Comparison of ENCODE assay signal across 34 mouse cellular contexts in the genomic region with DNA sequence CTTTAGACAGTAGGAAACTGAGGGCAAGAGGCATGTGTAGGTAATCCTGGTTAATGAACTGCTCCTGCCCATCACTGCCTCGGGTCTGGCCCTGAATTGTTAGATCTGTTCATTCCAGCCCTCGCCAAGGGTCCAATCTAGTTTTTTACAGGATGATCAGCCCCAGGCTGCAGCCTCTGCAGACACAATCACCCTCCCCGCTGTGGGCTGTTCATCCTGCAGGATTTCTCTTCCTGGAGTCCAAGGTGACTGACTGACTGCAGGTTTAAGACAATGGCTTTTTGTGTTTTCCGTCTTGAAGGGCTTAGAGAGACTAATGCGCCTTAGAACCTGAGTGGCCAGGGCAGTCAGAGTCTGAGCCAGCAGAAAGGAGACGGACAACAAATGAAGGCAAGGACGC. TPM values are rescaled to one million over a fixed set of nuclear protein-coding genes. Genes with fewer than 3 reads are reported as not detected.
A peak's percentile ranks its signal among the peaks of the same experiment; 100 is the strongest.
DNase-seq lines count a peak whose midpoint lies in the region; ATAC-seq and TF ChIP-seq lines count a peak whose summit lies in the region.
"Had no signal": no experiment of that assay in that cellular context is flagged by ENCODE, and none has a peak within 500 bp of the region (broad histone marks: within the 10 kb centered on the region; RNA-seq: fewer than 3 reads in every experiment).

No protein-coding gene starts in this region.

- 32% methylated on average over 7 of the region's 7 CpGs for WGBS in forebrain, embryonic 14.5 days
- 31% methylated on average over 7 of the region's 7 CpGs for WGBS in forebrain, embryonic 12.5 days
- whole genome bisulfite sequencing in lung, postnatal 0 days, result 45% methylated on average over 7 of the region's 7 CpGs
- WGBS in stomach, embryonic 16.5 days, result 54% methylated on average over 7 of the region's 7 CpGs
- WGBS in stomach, postnatal 0 days, result 59% methylated on average over 7 of the region's 7 CpGs

- no peaks in the 10 kb centered on the region for H3K27me3 ChIP-seq in forebrain, embryonic 14.5 days (replicated peaks; ENCODE audit: control insufficient read depth, insufficient read depth, low read length)
- no peaks in the 10 kb centered on the region for H3K27me3 ChIP-seq in forebrain, embryonic 12.5 days
- no peaks in the 10 kb centered on the region for H3K27me3 ChIP-seq in lung, postnatal 0 days (replicated peaks; ENCODE audit: insufficient read depth, low read length)
- H3K27me3 ChIP-seq in stomach, embryonic 16.5 days (ENCODE audit: control insufficient read depth, insufficient read depth, low read length), result no peaks in the 10 kb centered on the region
- H3K27me3 ChIP-seq in stomach, postnatal 0 days (ENCODE audit: control insufficient read depth, insufficient read depth, low read length), result no peaks in the 10 kb centered on the region
- H3K27me3 ChIP-seq: embryonic facial prominence, embryonic 15.5 days; forebrain, embryonic 15.5 days; intestine, embryonic 15.5 days; liver, embryonic 12.5 days had no signal

- TF ChIP-seq CTCF in lung, postnatal 0 days (IDR thresholded peaks at IDR 0.05), result no peak
- no peak for TF ChIP-seq CTCF in stomach, postnatal 0 days (IDR thresholded peaks at IDR 0.05; ENCODE audit: low read depth)

- H3K9ac ChIP-seq in forebrain, embryonic 14.5 days (ENCODE audit: low read length), result no peak overlapping the region
- no peak overlapping the region for H3K9ac ChIP-seq in forebrain, embryonic 12.5 days
- H3K9ac ChIP-seq in lung, postnatal 0 days (replicated peaks; ENCODE audit: low read depth), result no peak overlapping the region
- 0 out of 2 replicates have a peak overlapping the region, but pooled peaks have one; percentile 2 for H3K9ac ChIP-seq in stomach, embryonic 16.5 days (ENCODE audit: low read length)
- no peak overlapping the region for H3K9ac ChIP-seq in stomach, postnatal 0 days (ENCODE audit: low read length)
- H3K9ac ChIP-seq: embryonic facial prominence, embryonic 15.5 days; forebrain, embryonic 15.5 days; heart, embryonic 15.5 days; intestine, embryonic 15.5 days; liver, embryonic 12.5 days; liver, postnatal 0 days had no signal

- no peak overlapping the region for H3K4me2 ChIP-seq in forebrain, embryonic 14.5 days (ENCODE audit: low read length)
- H3K4me2 ChIP-seq in forebrain, embryonic 12.5 days, result no peak overlapping the region
- no peak overlapping the region for H3K4me2 ChIP-seq in lung, postnatal 0 days (replicated peaks; ENCODE audit: low read depth, low read length)
- H3K4me2 ChIP-seq in stomach, embryonic 16.5 days (ENCODE audit: low read depth, low read length), result no peak overlapping the region
- H3K4me2 ChIP-seq in stomach, postnatal 0 days (replicated peaks; ENCODE audit: low read depth), result no peak overlapping the region
- H3K4me2 ChIP-seq: embryonic facial prominence, embryonic 15.5 days; forebrain, embryonic 15.5 days; heart, embryonic 15.5 days; intestine, embryonic 15.5 days; liver, embryonic 12.5 days had no signal

- ATAC-seq in forebrain, embryonic 14.5 days, result no peak
- ATAC-seq in forebrain, embryonic 12.5 days (ENCODE audit: low FRiP score), result no peak
- no peak for ATAC-seq in lung, postnatal 0 days
- no peak for ATAC-seq in stomach, embryonic 16.5 days (ENCODE audit: insufficient read depth, low FRiP score)
- ATAC-seq in stomach, postnatal 0 days (ENCODE audit: low FRiP score, low TSS enrichment), result no peak
- ATAC-seq: forebrain, embryonic 15.5 days; hindbrain, embryonic 16.5 days; intestine, embryonic 15.5 days; liver, embryonic 12.5 days; liver, postnatal 0 days had no signal

- TF ChIP-seq EP300 in lung, postnatal 0 days (IDR thresholded peaks at IDR 0.05), result no peak
- TF ChIP-seq EP300 in stomach, postnatal 0 days (optimal IDR thresholded peaks at IDR 0.05), result no peak

- H3K36me3 ChIP-seq in forebrain, embryonic 14.5 days (ENCODE audit: control insufficient read depth, insufficient read depth, low read length), result peaks cover 13% of the 10 kb centered on the region
- peaks cover 28% of the 10 kb centered on the region for H3K36me3 ChIP-seq in forebrain, embryonic 12.5 days (replicated peaks)
- 0 out of 2 replicates have a peak, but pooled peaks cover under 1% of the 10 kb centered on the region for H3K36me3 ChIP-seq in lung, postnatal 0 days (ENCODE audit: insufficient read depth, low read length)
- H3K36me3 ChIP-seq in stomach, embryonic 16.5 days (ENCODE audit: control insufficient read depth, insufficient read depth, low read length), result no peaks in the 10 kb centered on the region
- 0 out of 2 replicates have a peak, but pooled peaks cover 2% of the 10 kb centered on the region for H3K36me3 ChIP-seq in stomach, postnatal 0 days (ENCODE audit: control insufficient read depth, insufficient read depth, low read length)
- H3K36me3 ChIP-seq: heart, embryonic 15.5 days; intestine, embryonic 15.5 days had no signal

- no peaks in the 10 kb centered on the region for H3K4me1 ChIP-seq in forebrain, embryonic 14.5 days (ENCODE audit: control insufficient read depth, insufficient read depth, low read length)
- H3K4me1 ChIP-seq in forebrain, embryonic 12.5 days, result no peaks in the 10 kb centered on the region; the same call in 1 of the 2 replicates
- no peaks in the 10 kb centered on the region for H3K4me1 ChIP-seq in lung, postnatal 0 days (ENCODE audit: insufficient read depth, low read depth, low read length)
- H3K4me1 ChIP-seq in stomach, embryonic 16.5 days (ENCODE audit: control insufficient read depth, insufficient read depth, low read length), result no peaks in the 10 kb centered on the region
- no peaks in the 10 kb centered on the region for H3K4me1 ChIP-seq in stomach, postnatal 0 days (replicated peaks; ENCODE audit: control insufficient read depth, insufficient read depth)
- H3K4me1 ChIP-seq: embryonic facial prominence, embryonic 15.5 days; forebrain, embryonic 15.5 days; heart, embryonic 15.5 days; intestine, embryonic 15.5 days; liver, embryonic 12.5 days had no signal

- no peaks in the 10 kb centered on the region for H3K9me3 ChIP-seq in forebrain, embryonic 14.5 days (replicated peaks; ENCODE audit: control insufficient read depth, low read length)
- no peaks in the 10 kb centered on the region for H3K9me3 ChIP-seq in forebrain, embryonic 12.5 days
- H3K9me3 ChIP-seq in lung, postnatal 0 days (ENCODE audit: low read length), result no peaks in the 10 kb centered on the region
- no peaks in the 10 kb centered on the region for H3K9me3 ChIP-seq in stomach, embryonic 16.5 days (replicated peaks; ENCODE audit: control insufficient read depth, low read length)
- H3K9me3 ChIP-seq in stomach, postnatal 0 days (ENCODE audit: control insufficient read depth, low read length), result no peaks in the 10 kb centered on the region
- H3K9me3 ChIP-seq: embryonic facial prominence, embryonic 10.5 days; embryonic facial prominence, embryonic 15.5 days; forebrain, embryonic 15.5 days; heart, embryonic 15.5 days; intestine, embryonic 15.5 days; liver, embryonic 12.5 days had no signal

- H3K4me3 ChIP-seq in forebrain, embryonic 14.5 days (ENCODE audit: low read depth, low read length), result no peak overlapping the region
- no peak overlapping the region for H3K4me3 ChIP-seq in forebrain, embryonic 12.5 days (replicated peaks)
- H3K4me3 ChIP-seq in lung, postnatal 0 days (ENCODE audit: low read depth, low read length), result no peak overlapping the region
- H3K4me3 ChIP-seq in stomach, embryonic 16.5 days (replicated peaks; ENCODE audit: low read length), result no peak overlapping the region
- H3K4me3 ChIP-seq in stomach, postnatal 0 days (ENCODE audit: low read depth, low read length), result no peak overlapping the region
- H3K4me3 ChIP-seq: embryonic facial prominence, embryonic 10.5 days; embryonic facial prominence, embryonic 15.5 days; forebrain, embryonic 15.5 days; heart, embryonic 15.5 days; intestine, embryonic 15.5 days; liver, embryonic 12.5 days had no signal

- H3K27ac ChIP-seq in forebrain, embryonic 14.5 days (ENCODE audit: low read depth, low read length), result peak overlapping the region; percentile 9; the same call in 1 of the 2 replicates
- no peak overlapping the region for H3K27ac ChIP-seq in forebrain, embryonic 12.5 days
- H3K27ac ChIP-seq in lung, postnatal 0 days (ENCODE audit: low read length), result 0 out of 2 replicates have a peak overlapping the region, but pooled peaks have one; percentile 9
- H3K27ac ChIP-seq in stomach, embryonic 16.5 days (ENCODE audit: low read length), result no peak overlapping the region
- H3K27ac ChIP-seq in stomach, postnatal 0 days (replicated peaks), result no peak overlapping the region
- H3K27ac ChIP-seq: embryonic facial prominence, embryonic 10.5 days; embryonic facial prominence, embryonic 15.5 days; forebrain, embryonic 15.5 days; heart, embryonic 15.5 days; intestine, embryonic 15.5 days; liver, embryonic 12.5 days; macrophage had no signal

- no peak for DNase-seq in forebrain, embryonic 14.5 days (ENCODE audit: low spot score)
- no peak for DNase-seq in lung, postnatal 0 days (ENCODE audit: low spot score)
- DNase-seq in lung, postnatal 25 days (ENCODE audit: low spot score), result no peak
- no peak for DNase-seq in stomach, postnatal 0 days (ENCODE audit: low spot score)
- no peak for DNase-seq in kidney, postnatal 14 days
- DNase-seq: adrenal gland, postnatal 10 days; cerebellum, adult 8-10 months; cerebellum, postnatal 25 days; gastrocnemius, postnatal 10 days; kidney, adult 2 months; kidney, postnatal 4 days; left cerebral cortex, postnatal 4 days; liver, postnatal 0 days; right cerebral cortex, adult 18-20 months; right cerebral cortex, postnatal 4 days; thymus, postnatal 4 days had no signal

RNA-seq across cellular contexts. Expression of a gene that starts 11.4 kb away (rescaled TPM):
- not detected in 2 replicates for polyA plus RNA-seq in forebrain, embryonic 14.5 days (2014; fragmentation: Nextera tagmentation; extraction: Ambion mirVana)
- not detected in 2 replicates for polyA plus RNA-seq in forebrain, embryonic 12.5 days (2016; fragmentation: Nextera tagmentation; extraction: Ambion mirVana)
- polyA plus RNA-seq in lung, postnatal 0 days (2015; fragmentation: Nextera tagmentation; extraction: Ambion mirVana), result not detected in 2 replicates
- polyA plus RNA-seq in stomach, embryonic 16.5 days (2015; fragmentation: Nextera tagmentation; extraction: Ambion mirVana), result not detected in 2 replicates
- polyA plus RNA-seq in stomach, postnatal 0 days (2015; fragmentation: Nextera tagmentation; extraction: Ambion mirVana), result 0.22 TPM in 1 of 2 replicates, not detected in the other
- polyA plus RNA-seq: embryonic facial prominence, embryonic 10.5 days; forebrain, embryonic 15.5 days; heart, embryonic 15.5 days; hindbrain, embryonic 16.5 days; intestine, embryonic 15.5 days; liver, embryonic 12.5 days; liver, postnatal 0 days; lung, embryonic 16.5 days; neural tube, embryonic 11.5 days; testis, adult 2 months had no signal

RNA-seq across cellular contexts. Expression of a gene that starts 15.4 kb away (rescaled TPM):
- polyA plus RNA-seq in forebrain, embryonic 14.5 days (2014; fragmentation: Nextera tagmentation; extraction: Ambion mirVana), result not detected in 2 replicates
- polyA plus RNA-seq in forebrain, embryonic 12.5 days (2016; fragmentation: Nextera tagmentation; extraction: Ambion mirVana), result not detected in 2 replicates
- not detected in 2 replicates for polyA plus RNA-seq in lung, postnatal 0 days (2015; fragmentation: Nextera tagmentation; extraction: Ambion mirVana)
- not detected in 2 replicates for polyA plus RNA-seq in stomach, embryonic 16.5 days (2015; fragmentation: Nextera tagmentation; extraction: Ambion mirVana)
- not detected in 2 replicates for polyA plus RNA-seq in stomach, postnatal 0 days (2015; fragmentation: Nextera tagmentation; extraction: Ambion mirVana)
- polyA plus RNA-seq: embryonic facial prominence, embryonic 10.5 days; embryonic facial prominence, embryonic 15.5 days; forebrain, embryonic 15.5 days; gonadal fat pad, adult 2 months; heart, embryonic 15.5 days; hindbrain, embryonic 16.5 days; intestine, embryonic 15.5 days; kidney, adult 2 months; kidney, embryonic 16.5 days; limb, embryonic 14.5 days; liver, embryonic 12.5 days; liver, postnatal 0 days; lung, embryonic 16.5 days; macrophage; neural tube, embryonic 11.5 days; spleen, adult 2 months; testis, adult 2 months; thymus, postnatal 0 days had no signal

RNA-seq across cellular contexts. Expression of a gene that starts 24.6 kb away (rescaled TPM):
- 2.3 and 2.4 TPM in 2 replicates for polyA plus RNA-seq in forebrain, embryonic 14.5 days (2014; fragmentation: Nextera tagmentation; extraction: Ambion mirVana)
- 3.5 and 4.0 TPM in 2 replicates for polyA plus RNA-seq in forebrain, embryonic 12.5 days (2016; fragmentation: Nextera tagmentation; extraction: Ambion mirVana)
- polyA plus RNA-seq in lung, postnatal 0 days (2015; fragmentation: Nextera tagmentation; extraction: Ambion mirVana), result 3.7 and 4.0 TPM in 2 replicates
- 3.5 and 3.7 TPM in 2 replicates for polyA plus RNA-seq in stomach, embryonic 16.5 days (2015; fragmentation: Nextera tagmentation; extraction: Ambion mirVana)
- 2.4 and 2.6 TPM in 2 replicates for polyA plus RNA-seq in stomach, postnatal 0 days (2015; fragmentation: Nextera tagmentation; extraction: Ambion mirVana)

RNA-seq across cellular contexts. Expression of a gene that starts 25.9 kb away (rescaled TPM):
- 0.67 and 1.0 TPM in 2 replicates for polyA plus RNA-seq in forebrain, embryonic 14.5 days (2014; fragmentation: Nextera tagmentation; extraction: Ambion mirVana)
- polyA plus RNA-seq in forebrain, embryonic 12.5 days (2016; fragmentation: Nextera tagmentation; extraction: Ambion mirVana), result 0.23 and 0.24 TPM in 2 replicates
- 0.29 TPM in 1 of 2 replicates, not detected in the other for polyA plus RNA-seq in lung, postnatal 0 days (2015; fragmentation: Nextera tagmentation; extraction: Ambion mirVana)
- polyA plus RNA-seq in stomach, embryonic 16.5 days (2015; fragmentation: Nextera tagmentation; extraction: Ambion mirVana), result 0.37 and 0.45 TPM in 2 replicates
- 0.28 and 0.34 TPM in 2 replicates for polyA plus RNA-seq in stomach, postnatal 0 days (2015; fragmentation: Nextera tagmentation; extraction: Ambion mirVana)
- polyA plus RNA-seq: liver, embryonic 12.5 days; liver, postnatal 0 days; neural tube, embryonic 11.5 days had no signal

Comparison
In these comparisons a context has a peak if more than half of its experiments do, and no peak if none do; other contexts are left out.
1. H3K27ac ChIP-seq: peak in forebrain, embryonic 14.5 days (single experiment) and lung, postnatal 0 days (single experiment); none in forebrain, embryonic 12.5 days (single experiment), stomach, embryonic 16.5 days (single experiment) and stomach, postnatal 0 days (single experiment).